Mouse (Mus musculus): ENCODE data around the gene Spdye4b.
"Not testable (repeated sequence)": the region's sequence is repeated elsewhere in the genome, so short reads cannot be mapped to it uniquely, and the experiment has no call there.

- TF ChIP-seq CTCF (IDR thresholded peaks at IDR 0.05; ENCODE audit: low read depth, low read length); POLR2A (IDR thresholded peaks at IDR 0.05; ENCODE audit: extremely low read depth, insufficient read depth, low read length): not testable (repeated sequence)
Measured at GRCm38 (mm10) chr5:143194747-143195146, 13.9 kb downstream of the Spdye4b start.
